Mouse (Mus musculus): ENCODE data around the gene Tas2r143. TPM values are rescaled to one million over a fixed set of nuclear protein-coding genes. Genes with fewer than 3 reads are reported as not detected.

Gene Tas2r143
- polyA plus RNA-seq (2014; fragmentation: Nextera tagmentation; extraction: Ambion mirVana) = not detected in 2 replicates

- 0 out of 2 replicates have a peak, but pooled peaks cover 4% of the 10 kb centered on the region for H3K4me1 ChIP-seq (ENCODE audit: control insufficient read depth, insufficient read depth, low read length)
- no peak within 1 kb of the TSS for H3K9ac ChIP-seq (ENCODE audit: low read depth, low read length)
- H3K27me3 ChIP-seq (replicated peaks; ENCODE audit: control insufficient read depth, insufficient read depth, low read length) = no peaks in the 10 kb centered on the region
- no peak within 1 kb of the TSS for H3K4me2 ChIP-seq (ENCODE audit: low read depth, low read length)
- no peak within 1 kb of the TSS for H3K27ac ChIP-seq (replicated peaks; ENCODE audit: low read depth, low read length)
- DNase-seq (ENCODE audit: low spot score) (no peak), ATAC-seq (ENCODE audit: low read depth) (no peak)
- H3K9me3 ChIP-seq (ENCODE audit: control insufficient read depth, low read length) = no peaks in the 10 kb centered on the region
- H3K36me3 ChIP-seq (ENCODE audit: control insufficient read depth, insufficient read depth, low read length) = no peaks in the 10 kb centered on the region
- no peak within 1 kb of the TSS for H3K4me3 ChIP-seq (ENCODE audit: low read depth, low read length)
- 81% methylated on average over 1 of the region's 1 CpGs for WGBS
Measured at GRCm38 (mm10) chr6:42399938-42400337, at the start of gene Tas2r143. Gene Tas2r143, plus strand, starts transcription at chr6:42400238.

DNA sequence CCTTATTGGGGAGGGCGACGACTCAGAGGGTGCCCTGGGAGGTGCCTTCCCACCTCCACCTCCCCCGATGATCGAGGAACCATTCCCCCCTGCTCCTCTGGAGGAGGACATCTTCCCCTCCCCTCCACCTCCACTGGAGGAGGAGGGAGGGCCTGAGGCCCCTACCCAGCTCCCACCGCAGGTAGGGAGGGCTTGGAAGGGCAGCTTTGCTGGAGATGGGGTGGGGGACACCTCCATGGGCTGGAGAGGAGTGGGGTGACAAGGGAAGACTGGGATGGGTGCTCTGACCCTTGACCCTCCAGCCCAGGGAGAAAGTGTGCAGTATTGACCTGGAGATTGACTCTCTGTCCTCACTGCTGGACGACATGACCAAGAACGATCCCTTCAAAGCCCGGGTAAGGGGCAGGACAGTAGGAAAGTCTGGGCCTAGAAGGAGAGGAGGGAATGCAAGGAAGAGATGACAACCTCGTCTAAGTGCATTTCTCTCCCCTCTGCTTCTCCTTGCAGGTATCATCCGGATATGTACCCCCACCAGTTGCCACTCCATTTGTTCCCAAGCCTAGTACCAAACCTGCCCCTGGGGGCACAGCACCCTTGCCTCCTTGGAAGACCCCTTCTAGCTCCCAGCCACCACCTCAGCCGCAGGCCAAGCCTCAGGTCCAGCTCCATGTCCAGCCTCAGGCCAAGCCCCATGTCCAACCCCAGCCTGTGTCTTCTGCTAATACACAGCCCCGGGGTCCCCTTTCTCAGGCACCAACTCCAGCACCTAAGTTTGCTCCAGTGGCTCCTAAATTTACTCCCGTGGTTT, 48.9 kb upstream of the Tas2r143 start:
- Histone ChIP-seq H3K36me3 (ENCODE audit: control insufficient read depth, insufficient read depth, low read length) (peaks cover 40% of the 10 kb centered on the region), H3K27me3 (replicated peaks; ENCODE audit: control insufficient read depth, insufficient read depth, low read length) (no peaks in the 10 kb centered on the region), H3K27ac (replicated peaks; ENCODE audit: low read depth, low read length) (peak overlapping the region; percentile 95; the same call in 1 of the 2 replicates), H3K4me2 (ENCODE audit: low read depth, low read length) (peak overlapping the region; percentile 90), H3K4me1 (ENCODE audit: control insufficient read depth, insufficient read depth, low read length) (peaks cover 35% of the 10 kb centered on the region), H3K9ac (ENCODE audit: low read depth, low read length) (peak overlapping the region; percentile 95), H3K9me3 (ENCODE audit: control insufficient read depth, low read length) (no peaks in the 10 kb centered on the region), H3K4me3 (ENCODE audit: low read depth, low read length) (peak overlapping the region; percentile 85)
- WGBS = 43% methylated on average over 11 of the region's 13 CpGs
- no peak for ATAC-seq (ENCODE audit: low read depth)
- no peak for DNase-seq (ENCODE audit: low spot score)

GRCm38 (mm10) chr6:42351776-42352485, 48.1 kb upstream of the Tas2r143 start:
- peak overlapping the region; percentile 90 for H3K4me2 ChIP-seq (ENCODE audit: low read depth, low read length)
- 74% methylated on average over 7 of the region's 7 CpGs for WGBS
- DNase-seq (ENCODE audit: low spot score) (no peak), ATAC-seq (ENCODE audit: low read depth) (no peak)
- no peak overlapping the region for H3K27ac ChIP-seq (replicated peaks; ENCODE audit: low read depth, low read length)
- peak overlapping the region; percentile 95; the same call in 1 of the 2 replicates for H3K9ac ChIP-seq (ENCODE audit: low read depth, low read length)
- H3K36me3 ChIP-seq (ENCODE audit: control insufficient read depth, insufficient read depth, low read length) = peaks cover 48% of the 10 kb centered on the region
- H3K27me3 ChIP-seq (replicated peaks; ENCODE audit: control insufficient read depth, insufficient read depth, low read length) = no peaks in the 10 kb centered on the region
- H3K4me1 ChIP-seq (ENCODE audit: control insufficient read depth, insufficient read depth, low read length) = peaks cover 35% of the 10 kb centered on the region
- peak overlapping the region; percentile 85 for H3K4me3 ChIP-seq (ENCODE audit: low read depth, low read length)
- H3K9me3 ChIP-seq (ENCODE audit: control insufficient read depth, low read length) = no peaks in the 10 kb centered on the region

- H3K4me1 ChIP-seq (ENCODE audit: control insufficient read depth, insufficient read depth, low read length) = peaks cover 35% of the 10 kb centered on the region
- ATAC-seq (ENCODE audit: low read depth) (no peak), DNase-seq (ENCODE audit: low spot score) (no peak)
- no peaks in the 10 kb centered on the region for H3K9me3 ChIP-seq (ENCODE audit: control insufficient read depth, low read length)
- H3K27ac ChIP-seq (replicated peaks; ENCODE audit: low read depth, low read length) = no peak overlapping the region; the same call in 1 of the 2 replicates
- peaks cover 53% of the 10 kb centered on the region for H3K36me3 ChIP-seq (ENCODE audit: control insufficient read depth, insufficient read depth, low read length)
- H3K4me3 ChIP-seq (ENCODE audit: low read depth, low read length) = peak overlapping the region; percentile 85; the same call in 1 of the 2 replicates
- 88% methylated on average over 1 of the region's 1 CpGs for WGBS
- H3K27me3 ChIP-seq (replicated peaks; ENCODE audit: control insufficient read depth, insufficient read depth, low read length) = no peaks in the 10 kb centered on the region
- H3K9ac ChIP-seq (ENCODE audit: low read depth, low read length) = no peak overlapping the region
- peak overlapping the region; percentile 90 for H3K4me2 ChIP-seq (ENCODE audit: low read depth, low read length)
Measured at GRCm38 (mm10) chr6:42352486-42352846, 47.6 kb upstream of the Tas2r143 start.

DNA sequence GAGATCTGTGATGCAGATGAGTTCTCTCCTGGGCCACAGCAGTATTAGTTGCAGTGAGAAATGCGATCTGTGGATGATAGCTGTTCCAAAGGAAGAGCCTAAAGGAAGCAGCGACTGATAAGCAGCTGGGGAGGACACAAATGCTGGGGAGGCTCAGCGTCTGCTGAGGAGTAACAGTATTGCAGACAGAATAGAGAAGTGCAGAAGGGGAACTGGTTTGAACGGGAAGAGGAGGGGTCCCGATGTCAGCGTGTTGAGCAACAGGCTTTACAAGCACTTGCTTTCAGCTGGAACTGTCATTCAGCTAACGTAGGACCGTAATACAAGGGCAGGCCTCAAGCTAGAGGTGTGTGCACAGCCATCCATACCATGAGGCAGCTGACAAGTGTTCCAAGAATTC, 46.9 kb upstream of the Tas2r143 start:
- H3K27ac ChIP-seq (replicated peaks; ENCODE audit: low read depth, low read length) = no peak overlapping the region; the same call in 1 of the 2 replicates
- 67% methylated on average over 8 of the region's 8 CpGs for WGBS
- H3K4me3 ChIP-seq (ENCODE audit: low read depth, low read length) = no peak overlapping the region
- H3K36me3 ChIP-seq (ENCODE audit: control insufficient read depth, insufficient read depth, low read length) = peaks cover 60% of the 10 kb centered on the region
- peaks cover 35% of the 10 kb centered on the region for H3K4me1 ChIP-seq (ENCODE audit: control insufficient read depth, insufficient read depth, low read length)
- H3K27me3 ChIP-seq (replicated peaks; ENCODE audit: control insufficient read depth, insufficient read depth, low read length) = no peaks in the 10 kb centered on the region
- ATAC-seq (ENCODE audit: low read depth) (no peak), DNase-seq (ENCODE audit: low spot score) (peak; percentile 58)
- peak overlapping the region; percentile 90 for H3K4me2 ChIP-seq (ENCODE audit: low read depth, low read length)
- H3K9ac ChIP-seq (ENCODE audit: low read depth, low read length) = no peak overlapping the region
- no peaks in the 10 kb centered on the region for H3K9me3 ChIP-seq (ENCODE audit: control insufficient read depth, low read length)

- no peak overlapping the region for H3K27ac ChIP-seq (replicated peaks; ENCODE audit: low read depth, low read length)
- ATAC-seq (ENCODE audit: low read depth) (no peak), DNase-seq (ENCODE audit: low spot score) (peak; percentile 85)
- peaks cover 72% of the 10 kb centered on the region for H3K36me3 ChIP-seq (ENCODE audit: control insufficient read depth, insufficient read depth, low read length)
- H3K9ac ChIP-seq (ENCODE audit: low read depth, low read length) = 0 out of 2 replicates have a peak overlapping the region, but pooled peaks have one; percentile 2
- H3K9me3 ChIP-seq (ENCODE audit: control insufficient read depth, low read length) = no peaks in the 10 kb centered on the region
- H3K4me1 ChIP-seq (ENCODE audit: control insufficient read depth, insufficient read depth, low read length) = peaks cover 35% of the 10 kb centered on the region
- peak overlapping the region; percentile 90; the same call in 1 of the 2 replicates for H3K4me2 ChIP-seq (ENCODE audit: low read depth, low read length)
- no peaks in the 10 kb centered on the region for H3K27me3 ChIP-seq (replicated peaks; ENCODE audit: control insufficient read depth, insufficient read depth, low read length)
- no peak overlapping the region for H3K4me3 ChIP-seq (ENCODE audit: low read depth, low read length)
- WGBS = 47% methylated on average over 11 of the region's 11 CpGs
Measured at GRCm38 (mm10) chr6:42354076-42355019, 45.7 kb upstream of the Tas2r143 start.

GRCm38 (mm10) chr6:42355366-42355765, 44.7 kb upstream of the Tas2r143 start:
- peaks cover 35% of the 10 kb centered on the region for H3K4me1 ChIP-seq (ENCODE audit: control insufficient read depth, insufficient read depth, low read length)
- peak overlapping the region; percentile 90; the same call in 1 of the 2 replicates for H3K4me2 ChIP-seq (ENCODE audit: low read depth, low read length)
- DNase-seq (ENCODE audit: low spot score) (no peak), ATAC-seq (ENCODE audit: low read depth) (no peak)
- WGBS = 98% methylated on average over 6 of the region's 6 CpGs
- H3K27ac ChIP-seq (replicated peaks; ENCODE audit: low read depth, low read length) = no peak overlapping the region
- peaks cover 82% of the 10 kb centered on the region for H3K36me3 ChIP-seq (ENCODE audit: control insufficient read depth, insufficient read depth, low read length)
- no peak overlapping the region for H3K4me3 ChIP-seq (ENCODE audit: low read depth, low read length)
- no peak overlapping the region for H3K9ac ChIP-seq (ENCODE audit: low read depth, low read length)
- no peaks in the 10 kb centered on the region for H3K27me3 ChIP-seq (replicated peaks; ENCODE audit: control insufficient read depth, insufficient read depth, low read length)
- H3K9me3 ChIP-seq (ENCODE audit: control insufficient read depth, low read length) = no peaks in the 10 kb centered on the region

All from embryonic facial prominence, embryonic 14.5 days (tissue).